Mouse (Mus musculus): ENCODE results near the gene Ptprf. TPM values are rescaled to one million over a fixed set of nuclear protein-coding genes. Genes with fewer than 3 reads are reported as not detected.

Gene Ptprf
- total and polyA plus RNA-seq, 3 experiments = 5.8 to 7.8 (median 6.3) TPM

- Histone ChIP-seq H3K27ac (no peak overlapping the region), H3K36me3 (ENCODE audit: control insufficient read depth, insufficient read depth, low read length) (no peaks in the 10 kb centered on the region), H3K4me1 (ENCODE audit: control insufficient read depth, insufficient read depth, low read length) (no peaks in the 10 kb centered on the region), H3K9ac (ENCODE audit: low read depth, low read length) (no peak overlapping the region), H3K4me3 (no peak overlapping the region), H3K79me2 (replicated peaks; ENCODE audit: control insufficient read depth, insufficient read depth, low read length) (no peaks in the 10 kb centered on the region), H3K27me3 (ENCODE audit: control insufficient read depth, insufficient read depth, low read length) (no peaks in the 10 kb centered on the region)
- DNase-seq = peak in 1 of 2 experiments; percentile 36
- TF ChIP-seq POLR2A (IDR thresholded peaks at IDR 0.05; ENCODE audit: insufficient read depth, low read depth, low read length) (no peak), CTCF (IDR thresholded peaks at IDR 0.05) (no peak), EP300 (IDR thresholded peaks at IDR 0.05; ENCODE audit: insufficient read depth, low read depth, low read length) (no peak)
- WGBS = 57% methylated on average over 3 of the region's 3 CpGs
- intact Hi-C loops (cut with DNase I) = no loop called here
Observed at GRCm38 (mm10) chr4:118247323-118247722, 43.9 kb downstream of the Ptprf start.

GRCm38 (mm10) chr4:118245847-118246246 is 45.4 kb downstream of the Ptprf start:
- H3K4me3 ChIP-seq = no peak overlapping the region
- no peak overlapping the region for H3K27ac ChIP-seq
- TF ChIP-seq CTCF (IDR thresholded peaks at IDR 0.05) (no peak), EP300 (IDR thresholded peaks at IDR 0.05; ENCODE audit: insufficient read depth, low read depth, low read length) (no peak), POLR2A (IDR thresholded peaks at IDR 0.05; ENCODE audit: insufficient read depth, low read depth, low read length) (no peak)
- no peaks in the 10 kb centered on the region for H3K4me1 ChIP-seq (ENCODE audit: control insufficient read depth, insufficient read depth, low read length)
- peak in 1 of 2 experiments; percentile 26 for DNase-seq
- WGBS = 83% methylated on average over 14 of the region's 14 CpGs
- no peaks in the 10 kb centered on the region for H3K27me3 ChIP-seq (ENCODE audit: control insufficient read depth, insufficient read depth, low read length)
- intact Hi-C loops (cut with DNase I) = no loop called here
- H3K36me3 ChIP-seq (ENCODE audit: control insufficient read depth, insufficient read depth, low read length) = no peaks in the 10 kb centered on the region
- H3K79me2 ChIP-seq (replicated peaks; ENCODE audit: control insufficient read depth, insufficient read depth, low read length) = no peaks in the 10 kb centered on the region
- no peak overlapping the region for H3K9ac ChIP-seq (ENCODE audit: low read depth, low read length)

- no peaks in the 10 kb centered on the region for H3K79me2 ChIP-seq (replicated peaks; ENCODE audit: control insufficient read depth, insufficient read depth, low read length)
- no peak for DNase-seq
- 74% methylated on average over 7 of the region's 7 CpGs for WGBS
- no peak overlapping the region for H3K4me3 ChIP-seq
- intact Hi-C loops (cut with DNase I) = no loop called here
- H3K27ac ChIP-seq = no peak overlapping the region
- TF ChIP-seq EP300 (IDR thresholded peaks at IDR 0.05; ENCODE audit: insufficient read depth, low read depth, low read length) (no peak), CTCF (IDR thresholded peaks at IDR 0.05) (no peak), POLR2A (IDR thresholded peaks at IDR 0.05; ENCODE audit: insufficient read depth, low read depth, low read length) (no peak)
- no peaks in the 10 kb centered on the region for H3K4me1 ChIP-seq (ENCODE audit: control insufficient read depth, insufficient read depth, low read length)
- H3K36me3 ChIP-seq (ENCODE audit: control insufficient read depth, insufficient read depth, low read length) = no peaks in the 10 kb centered on the region
- no peaks in the 10 kb centered on the region for H3K27me3 ChIP-seq (ENCODE audit: control insufficient read depth, insufficient read depth, low read length)
- H3K9ac ChIP-seq (ENCODE audit: low read depth, low read length) = no peak overlapping the region
Observed at GRCm38 (mm10) chr4:118243791-118244190, 47.4 kb downstream of the Ptprf start.

- intact Hi-C loops (cut with DNase I) = no loop called here
- no peak for DNase-seq
- Histone ChIP-seq H3K4me1 (ENCODE audit: control insufficient read depth, insufficient read depth, low read length) (no peaks in the 10 kb centered on the region), H3K79me2 (replicated peaks; ENCODE audit: control insufficient read depth, insufficient read depth, low read length) (no peaks in the 10 kb centered on the region), H3K9ac (ENCODE audit: low read depth, low read length) (no peak overlapping the region), H3K4me3 (no peak overlapping the region), H3K27me3 (ENCODE audit: control insufficient read depth, insufficient read depth, low read length) (no peaks in the 10 kb centered on the region), H3K27ac (no peak overlapping the region), H3K36me3 (ENCODE audit: control insufficient read depth, insufficient read depth, low read length) (no peaks in the 10 kb centered on the region)
- WGBS = 96% methylated on average over 11 of the region's 11 CpGs
- TF ChIP-seq CTCF (IDR thresholded peaks at IDR 0.05) (no peak), POLR2A (IDR thresholded peaks at IDR 0.05; ENCODE audit: insufficient read depth, low read depth, low read length) (no peak), EP300 (IDR thresholded peaks at IDR 0.05; ENCODE audit: insufficient read depth, low read depth, low read length) (no peak)
Observed at GRCm38 (mm10) chr4:118243298-118243697, 47.9 kb downstream of the Ptprf start.

- intact Hi-C loops (cut with DNase I) = no loop called here
- no peak overlapping the region for H3K27ac ChIP-seq
Observed at GRCm38 (mm10) chr4:118239960-118240689, 51.1 kb downstream of the Ptprf start.

DNA sequence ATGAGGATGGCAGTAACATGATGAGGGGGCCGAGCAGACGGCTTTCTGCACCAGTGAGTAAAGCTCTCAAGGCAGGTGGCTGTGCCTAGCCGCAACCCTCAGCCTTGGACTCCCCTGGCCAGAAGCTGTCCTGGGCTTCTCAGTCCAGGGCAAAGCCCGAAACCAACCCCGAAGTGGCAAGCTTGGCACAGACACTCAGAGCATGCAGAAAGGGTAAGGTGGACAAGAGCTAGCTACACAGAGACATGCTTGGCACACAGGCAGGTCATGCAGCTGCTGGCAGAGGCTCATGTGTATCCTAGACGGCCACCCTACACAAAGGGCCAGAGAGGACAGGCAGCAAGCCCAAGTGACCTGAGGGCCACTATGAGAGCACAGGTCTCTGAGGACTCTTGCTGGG is 52.5 kb downstream of the Ptprf start:
- Histone ChIP-seq H3K79me2 (replicated peaks; ENCODE audit: control insufficient read depth, insufficient read depth, low read length) (no peaks in the 10 kb centered on the region), H3K27ac (no peak overlapping the region), H3K4me1 (ENCODE audit: control insufficient read depth, insufficient read depth, low read length) (no peaks in the 10 kb centered on the region), H3K27me3 (ENCODE audit: control insufficient read depth, insufficient read depth, low read length) (no peaks in the 10 kb centered on the region), H3K4me3 (no peak overlapping the region), H3K36me3 (ENCODE audit: control insufficient read depth, insufficient read depth, low read length) (no peaks in the 10 kb centered on the region), H3K9ac (ENCODE audit: low read depth, low read length) (no peak overlapping the region)
- intact Hi-C loops (cut with DNase I) = no loop called here
- TF ChIP-seq POLR2A (IDR thresholded peaks at IDR 0.05; ENCODE audit: insufficient read depth, low read depth, low read length) (no peak), CTCF (IDR thresholded peaks at IDR 0.05) (no peak), EP300 (IDR thresholded peaks at IDR 0.05; ENCODE audit: insufficient read depth, low read depth, low read length) (no peak)
- 87% methylated on average over 6 of the region's 6 CpGs for WGBS
- no peak for DNase-seq

More at GRCm38 (mm10) chr4:118239960-118240689, 51.1 kb downstream of the Ptprf start:
- no peak overlapping the region for H3K9ac ChIP-seq (ENCODE audit: low read depth, low read length)
- WGBS = 93% methylated on average over 16 of the region's 16 CpGs
- H3K27me3 ChIP-seq (ENCODE audit: control insufficient read depth, insufficient read depth, low read length) = no peaks in the 10 kb centered on the region
- no peak for TF ChIP-seq CTCF (IDR thresholded peaks at IDR 0.05)
- TF ChIP-seq EP300 (IDR thresholded peaks at IDR 0.05; ENCODE audit: insufficient read depth, low read depth, low read length) = no peak
- no peak for TF ChIP-seq POLR2A (IDR thresholded peaks at IDR 0.05; ENCODE audit: insufficient read depth, low read depth, low read length)
- no peak overlapping the region for H3K4me3 ChIP-seq
- no peak for DNase-seq
- no peaks in the 10 kb centered on the region for H3K36me3 ChIP-seq (ENCODE audit: control insufficient read depth, insufficient read depth, low read length)
- H3K79me2 ChIP-seq (replicated peaks; ENCODE audit: control insufficient read depth, insufficient read depth, low read length) = no peaks in the 10 kb centered on the region
- H3K4me1 ChIP-seq (ENCODE audit: control insufficient read depth, insufficient read depth, low read length) = no peaks in the 10 kb centered on the region

Measured in heart, adult 2 months (tissue).